Mouse (Mus musculus) brain, embryonic 14.5 days (tissue): ENCODE measurements around the gene Npvf.

Experiments
- CTCF ChIP-seq: fragments of 200-500 bp; IDR thresholded peaks from 2 replicates; pipeline ENCODE4 v1.5.1; 2012; ENCODE audit warnings: inconsistent platforms, mild to moderate bottlenecking, moderate library complexity, borderline replicate concordance; ENCODE audit not compliant: insufficient read depth, insufficient read length; ENCODE audit errors: extremely low read depth
- POLR2A ChIP-seq: fragments of 200-500 bp; IDR thresholded peaks from 2 replicates; pipeline ENCODE4 v1.6.1; 2012; ENCODE audit warnings: mild to moderate bottlenecking, inconsistent platforms, borderline replicate concordance; ENCODE audit not compliant: poor library complexity, insufficient read depth, insufficient read length, severe bottlenecking; ENCODE audit errors: extremely low read depth

DNA sequence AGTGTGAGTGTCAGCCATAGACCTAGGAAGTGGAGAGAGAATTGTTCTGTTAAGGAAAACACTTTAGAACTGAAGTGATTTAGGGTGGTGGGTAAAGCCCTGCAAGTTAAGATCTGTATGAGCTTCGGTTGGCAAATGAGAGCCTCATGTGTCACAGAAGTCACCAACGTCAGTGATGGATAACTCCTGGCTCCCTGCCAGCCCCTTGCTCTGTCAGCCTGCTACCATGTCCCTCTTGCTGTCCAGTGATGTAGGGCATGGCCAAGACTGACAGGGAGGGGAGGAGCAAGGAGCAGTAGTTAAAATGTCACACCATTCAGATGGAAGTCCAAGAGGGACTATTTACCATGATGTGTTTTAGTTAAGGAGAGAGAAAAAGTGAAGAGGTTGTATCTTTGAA, 14.6 kb downstream of the Npvf start:
- TF ChIP-seq CTCF (no peak), POLR2A (no peak)
